Mouse (Mus musculus) stomach, embryonic 14.5 days (tissue): Measurements from ENCODE around the gene Trio. TPM values are rescaled to one million over a fixed set of nuclear protein-coding genes. Genes with fewer than 3 reads are reported as not detected.

Experiments used
- ATAC-seq: fragments of 200-750 bp; cut with Nextera tagmentation; 2 replicates; pipeline ENCODE4 v1.8.0; 2017; ENCODE audit warnings: low read depth, moderate TSS enrichment; ENCODE audit not compliant: insufficient number of reproducible peaks, insufficient read depth, low FRiP score
- H3K27ac ChIP-seq: fragments of 300-500 bp; sonication (generic); 2 replicates; pipeline ENCODE4 v1.5.1; 2014; ENCODE audit warnings: mild to moderate bottlenecking, low read length, moderate library complexity, mixed read lengths
- H3K27me3 ChIP-seq: fragments of 300-500 bp; sonication (generic); 2 replicates; pipeline ENCODE4 v1.6.1; 2014; ENCODE audit warnings: low read length, control low read depth, mixed read lengths; ENCODE audit not compliant: control insufficient read depth, insufficient read depth
- H3K36me3 ChIP-seq: fragments of 300-500 bp; sonication (generic); 2 replicates; pipeline ENCODE4 v1.6.1; 2014; ENCODE audit warnings: mild to moderate bottlenecking, control low read depth, low read length, moderate library complexity, mixed read lengths; ENCODE audit not compliant: control insufficient read depth, insufficient read depth
- H3K4me1 ChIP-seq: fragments of 300-500 bp; sonication (generic); 2 replicates; pipeline ENCODE4 v1.6.1; 2014; ENCODE audit warnings: low read length, control low read depth, mixed read lengths; ENCODE audit not compliant: control insufficient read depth, insufficient read depth
- H3K4me2 ChIP-seq: fragments of 300-500 bp; sonication (generic); replicated peaks from 2 replicates; pipeline ENCODE4 v1.6.1; 2014; ENCODE audit warnings: low read depth, low read length, control low read depth
- H3K4me3 ChIP-seq: fragments of 300-500 bp; sonication (generic); 2 replicates; pipeline ENCODE4 v1.5.1; 2014; ENCODE audit warnings: low read depth, low read length, control low read depth
- H3K9ac ChIP-seq: fragments of 300-500 bp; sonication (generic); replicated peaks from 2 replicates; pipeline ENCODE4 v1.6.1; 2014; ENCODE audit warnings: low read depth, mild to moderate bottlenecking, control low read depth, low read length, moderate library complexity, mixed read lengths
- H3K9me3 ChIP-seq: fragments of 300-500 bp; sonication (generic); 2 replicates; pipeline ENCODE4 v1.6.1; 2016; ENCODE audit warnings: low read depth, low read length, control low read depth; ENCODE audit not compliant: control insufficient read depth
- WGBS: fragments of 180-500 bp; shearing (Covaris S2); extraction: QIAGEN DNeasy Blood & Tissue Kit; methylation state at CpG from one replicate; pipeline ENCODE4 v1.1.7; 2014; 5-methylcytosine and 5-hydroxymethylcytosine counted together
- polyA plus RNA-seq: library from polyadenylated mRNA; unstranded; fragments of >200 nt; fragmentation: Nextera tagmentation; extraction: Ambion mirVana; gene quantifications from 2 replicates; pipeline ENCODE4 v1.2.1, GENCODE M21; 2014

Trio gene
- polyA plus RNA-seq, 1 experiment from 2014 or later, result 54.2 TPM

DNA sequence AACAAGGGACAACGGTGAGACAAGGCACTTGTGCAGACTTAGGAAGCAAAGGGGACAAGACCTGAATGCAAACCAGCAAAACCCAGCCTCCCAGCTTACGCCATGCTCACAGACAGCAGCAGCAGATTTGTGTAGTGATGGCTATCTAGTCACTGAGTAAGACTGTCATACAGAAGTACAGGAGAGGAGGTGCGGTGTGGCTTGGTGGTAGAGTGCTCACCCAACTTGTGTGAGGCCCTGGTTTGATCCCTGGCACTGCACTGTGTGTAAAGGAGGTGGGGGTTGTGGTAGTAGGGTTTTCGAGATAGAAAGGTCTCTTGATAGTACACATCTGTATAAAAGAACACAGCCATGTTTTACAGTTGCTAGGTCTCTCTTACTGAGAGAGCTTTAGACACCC, 198.8 kb downstream of the Trio start:
- Histone ChIP-seq H3K4me1 (no peaks in the 10 kb centered on the region), H3K27me3 (no peaks in the 10 kb centered on the region), H3K36me3 (peaks cover 77% of the 10 kb centered on the region), H3K9me3 (no peaks in the 10 kb centered on the region), H3K9ac (no peak overlapping the region), H3K27ac (no peak overlapping the region), H3K4me2 (no peak overlapping the region), H3K4me3 (no peak overlapping the region)
- 95% methylated on average over 4 of the region's 4 CpGs for WGBS
- no peak for ATAC-seq

DNA sequence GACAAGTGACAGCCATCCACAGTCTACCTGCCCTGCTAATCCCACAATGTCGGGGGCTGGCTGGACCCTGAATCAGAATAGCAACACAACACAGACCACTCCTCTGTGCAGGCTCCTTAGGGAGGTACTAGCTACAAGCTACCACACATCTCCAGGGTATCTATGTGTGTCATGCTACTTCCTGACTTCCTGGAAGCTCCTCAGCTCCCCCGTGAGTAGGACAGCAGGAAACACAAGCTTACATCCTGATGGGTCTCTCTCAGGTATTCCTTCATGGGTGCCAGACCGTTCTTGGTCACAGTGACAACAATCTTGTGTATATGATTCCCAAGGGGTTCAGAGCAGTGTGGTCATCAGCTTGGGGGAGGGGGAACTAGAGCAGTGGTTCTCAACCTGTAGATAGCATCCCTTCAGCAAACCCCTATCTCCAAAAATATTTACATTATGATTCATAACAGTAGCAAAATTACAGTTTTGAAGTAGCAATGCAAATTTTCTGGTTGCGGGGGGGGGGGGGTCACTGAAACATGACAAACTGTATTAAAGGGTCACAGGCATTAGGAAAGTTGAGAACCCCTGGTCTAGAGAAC, 199.5 kb downstream of the Trio start:
- ATAC-seq, result no peak
- Histone ChIP-seq H3K27ac (no peak overlapping the region), H3K9ac (no peak overlapping the region), H3K36me3 (peaks cover 70% of the 10 kb centered on the region), H3K4me1 (no peaks in the 10 kb centered on the region), H3K27me3 (no peaks in the 10 kb centered on the region), H3K4me3 (no peak overlapping the region), H3K9me3 (no peaks in the 10 kb centered on the region), H3K4me2 (no peak overlapping the region)
- 75% methylated on average over 4 of the region's 4 CpGs for WGBS

GRCm38 (mm10) chr15:27825390-27825789, 200.3 kb downstream of the Trio start:
- Histone ChIP-seq H3K9ac (no peak overlapping the region), H3K9me3 (no peaks in the 10 kb centered on the region), H3K4me2 (no peak overlapping the region), H3K4me1 (no peaks in the 10 kb centered on the region), H3K4me3 (no peak overlapping the region), H3K27ac (no peak overlapping the region), H3K36me3 (peaks cover 65% of the 10 kb centered on the region), H3K27me3 (no peaks in the 10 kb centered on the region)
- 95% methylated on average over 12 of the region's 12 CpGs for WGBS
- no peak for ATAC-seq

DNA sequence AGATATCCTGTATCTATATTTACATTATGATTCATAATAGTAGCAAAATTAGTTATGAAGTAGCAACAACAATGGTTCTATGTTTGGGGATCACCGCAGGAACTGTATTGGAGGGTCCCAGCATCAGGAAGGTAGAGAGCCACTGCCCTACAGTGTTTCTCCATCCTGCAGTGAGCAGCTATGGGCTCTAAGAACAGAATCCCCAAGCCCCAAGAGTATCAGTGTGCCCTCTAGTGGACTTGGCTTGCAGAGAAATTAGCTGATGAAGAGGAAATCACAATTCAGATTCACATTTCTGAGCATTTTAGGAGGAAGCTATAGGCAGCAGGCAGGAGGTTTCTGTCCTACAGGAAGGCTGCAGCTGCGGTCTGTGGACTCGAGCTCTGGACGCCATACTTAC, 202.1 kb downstream of the Trio start:
- no peaks in the 10 kb centered on the region for H3K27me3 ChIP-seq
- no peaks in the 10 kb centered on the region for H3K9me3 ChIP-seq
- no peak overlapping the region for H3K4me2 ChIP-seq
- no peak overlapping the region for H3K27ac ChIP-seq
- peaks cover 68% of the 10 kb centered on the region for H3K36me3 ChIP-seq
- H3K4me3 ChIP-seq, result no peak overlapping the region
- ATAC-seq, result no peak
- H3K4me1 ChIP-seq, result no peaks in the 10 kb centered on the region
- 79% methylated on average over 4 of the region's 4 CpGs for WGBS
- H3K9ac ChIP-seq, result no peak overlapping the region

DNA sequence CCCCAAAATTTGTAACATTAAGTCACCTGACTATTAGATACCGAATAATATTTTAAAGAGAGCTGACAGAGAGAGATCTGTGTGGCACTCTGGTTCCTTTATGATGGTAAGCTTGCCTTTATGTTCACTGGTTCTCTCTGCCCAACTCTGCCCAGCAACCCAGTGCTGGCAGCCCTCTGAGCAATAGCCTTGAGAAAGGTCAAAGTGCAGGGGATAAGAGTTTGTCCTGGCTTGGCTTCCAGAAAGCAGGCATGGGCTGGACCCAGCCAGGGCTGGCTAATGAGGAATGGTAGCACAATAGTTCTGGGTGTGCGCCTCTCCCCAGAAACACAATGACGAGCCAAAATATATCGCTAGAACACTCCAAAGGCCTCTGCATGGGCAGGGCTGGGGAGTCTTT, 203.2 kb downstream of the Trio start:
- H3K36me3 ChIP-seq, result peaks cover 73% of the 10 kb centered on the region
- H3K27me3 ChIP-seq, result no peaks in the 10 kb centered on the region
- H3K9ac ChIP-seq, result no peak overlapping the region
- WGBS, result 96% methylated on average over 4 of the region's 4 CpGs
- no peak for ATAC-seq
- no peaks in the 10 kb centered on the region for H3K4me1 ChIP-seq
- H3K27ac ChIP-seq, result no peak overlapping the region
- no peak overlapping the region for H3K4me2 ChIP-seq
- H3K9me3 ChIP-seq, result no peaks in the 10 kb centered on the region
- no peak overlapping the region for H3K4me3 ChIP-seq

- H3K4me3 ChIP-seq, result no peak overlapping the region
- 91% methylated on average over 11 of the region's 11 CpGs for WGBS
- H3K36me3 ChIP-seq, result peaks cover 69% of the 10 kb centered on the region
- no peaks in the 10 kb centered on the region for H3K9me3 ChIP-seq
- H3K4me2 ChIP-seq, result no peak overlapping the region
- no peaks in the 10 kb centered on the region for H3K27me3 ChIP-seq
- no peak overlapping the region for H3K9ac ChIP-seq
- H3K4me1 ChIP-seq, result no peaks in the 10 kb centered on the region
- no peak overlapping the region for H3K27ac ChIP-seq
- no peak for ATAC-seq
These were observed 203.8 kb downstream of the Trio start for GRCm38 (mm10) chr15:27821651-27822364.

DNA sequence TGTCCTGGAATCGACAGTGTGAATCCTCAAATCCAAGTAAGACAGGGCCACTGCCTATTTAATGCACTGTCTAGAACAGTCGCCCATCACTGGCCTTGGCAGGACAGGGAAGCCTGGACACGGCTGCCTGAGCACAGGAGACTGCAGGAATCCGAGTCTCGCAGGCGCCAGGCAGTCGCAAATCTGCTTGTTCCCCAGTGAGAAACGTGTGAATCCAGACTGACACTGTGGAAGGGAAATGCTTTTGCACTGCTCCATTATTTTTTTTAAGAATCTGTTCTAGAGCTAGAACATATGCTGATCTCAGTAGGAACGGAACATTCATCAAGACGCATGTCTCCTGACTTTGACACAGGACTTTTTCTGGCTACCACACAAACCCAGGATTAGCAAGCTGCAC, 208.6 kb downstream of the Trio start:
- WGBS, result 75% methylated on average over 10 of the region's 10 CpGs
- no peak for ATAC-seq
- H3K27ac ChIP-seq, result no peak overlapping the region
- H3K9me3 ChIP-seq, result no peaks in the 10 kb centered on the region
- H3K4me3 ChIP-seq, result no peak overlapping the region
- H3K4me2 ChIP-seq, result no peak overlapping the region
- 0 out of 2 replicates have a peak, but pooled peaks cover 3% of the 10 kb centered on the region for H3K4me1 ChIP-seq
- peaks cover 59% of the 10 kb centered on the region for H3K36me3 ChIP-seq
- no peaks in the 10 kb centered on the region for H3K27me3 ChIP-seq
- H3K9ac ChIP-seq, result no peak overlapping the region

GRCm38 (mm10) chr15:27814677-27815391, 210.8 kb downstream of the Trio start:
- no peak overlapping the region for H3K9ac ChIP-seq
- WGBS, result 44% methylated on average over 6 of the region's 6 CpGs
- H3K27me3 ChIP-seq, result no peaks in the 10 kb centered on the region
- no peak overlapping the region for H3K4me2 ChIP-seq
- ATAC-seq, result peak; percentile 39; the same call in 1 of the 2 replicates
- H3K4me3 ChIP-seq, result no peak overlapping the region
- no peaks in the 10 kb centered on the region for H3K9me3 ChIP-seq
- H3K36me3 ChIP-seq, result peaks cover 51% of the 10 kb centered on the region
- peaks cover 16% of the 10 kb centered on the region for H3K4me1 ChIP-seq
- H3K27ac ChIP-seq, result peak overlapping the region; percentile 33; the same call in 1 of the 2 replicates
